Mouse (Mus musculus): ENCODE data around the gene Serinc4.

GRCm38 (mm10) chr2:121449545-121450011 is 7.0 kb downstream of the Serinc4 start:
- TF ChIP-seq TCF12 (IDR thresholded peaks at IDR 0.05; ENCODE audit: low read depth, low read length) (no peak), JUND (IDR thresholded peaks at IDR 0.05; ENCODE audit: low read depth, low read length) (no peak), CTCF (IDR thresholded peaks at IDR 0.05 in 2 of 3, conservative IDR thresholded peaks at IDR 0.05 in 1 of 3; ENCODE audit: control insufficient read depth in 1 of 3, insufficient read depth in 1 of 3, low read depth in 2 of 3, low read length in 3 of 3, poor library complexity in 1 of 3, severe bottlenecking in 1 of 3) (no peak), NRF1 (IDR thresholded peaks at IDR 0.05; ENCODE audit: insufficient read depth, low read depth, low read length, poor library complexity, severe bottlenecking) (no peak), ZC3H11A (IDR thresholded peaks at IDR 0.05; ENCODE audit: low read depth, low read length) (no peak), MEF2A (IDR thresholded peaks at IDR 0.05; ENCODE audit: extremely low read depth, insufficient replicate concordance, low read depth, low read length, poor library complexity, severe bottlenecking) (no peak), SMC3 (IDR thresholded peaks at IDR 0.05; ENCODE audit: low read depth, low read length) (no peak), ETS1 (IDR thresholded peaks at IDR 0.05; ENCODE audit: low read depth, low read length) (no peak), ZNF384 (IDR thresholded peaks at IDR 0.05; ENCODE audit: low read depth, low read length) (no peak), E2F4 (IDR thresholded peaks at IDR 0.05; ENCODE audit: borderline replicate concordance, low read depth, low read length) (no peak), USF1 (IDR thresholded peaks at IDR 0.05; ENCODE audit: low read depth, low read length) (no peak), GATA1 (IDR thresholded peaks at IDR 0.05; ENCODE audit: low read depth, low read length) (no peak), ZMIZ1 (IDR thresholded peaks at IDR 0.05; ENCODE audit: low read depth, low read length) (no peak), MYC (IDR thresholded peaks at IDR 0.05; ENCODE audit: low read depth, low read length) (no peak; the same call in 1 of the 2 replicates)
